Mouse (Mus musculus): ENCODE measurements around the gene Cxcl9.
A peak's percentile ranks its signal among the peaks of the same experiment; 100 is the strongest.

The Cxcl9 gene

DNA sequence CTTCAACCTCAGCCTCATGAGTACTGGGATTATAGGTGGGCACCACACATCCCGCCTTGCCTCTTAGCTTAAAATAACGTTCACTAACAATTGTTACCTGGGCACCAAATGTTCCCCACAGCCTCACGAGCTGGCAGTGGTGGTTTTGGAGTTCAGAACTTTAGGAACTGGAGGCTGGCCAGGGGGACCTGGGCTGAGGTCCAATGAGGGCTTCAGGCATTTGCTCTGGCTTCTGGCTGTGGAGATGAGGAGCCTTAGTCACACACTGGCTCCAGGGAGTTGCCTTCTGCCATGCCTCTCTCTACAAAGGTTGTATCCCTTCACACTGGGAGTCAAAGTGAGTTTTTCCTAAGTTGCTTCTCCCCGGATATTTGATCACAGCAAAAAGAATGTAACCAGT is 45.3 kb downstream of the Cxcl9 start:
- DNase-seq (ENCODE audit: inconsistent ontology term) = peak; percentile 82

DNA sequence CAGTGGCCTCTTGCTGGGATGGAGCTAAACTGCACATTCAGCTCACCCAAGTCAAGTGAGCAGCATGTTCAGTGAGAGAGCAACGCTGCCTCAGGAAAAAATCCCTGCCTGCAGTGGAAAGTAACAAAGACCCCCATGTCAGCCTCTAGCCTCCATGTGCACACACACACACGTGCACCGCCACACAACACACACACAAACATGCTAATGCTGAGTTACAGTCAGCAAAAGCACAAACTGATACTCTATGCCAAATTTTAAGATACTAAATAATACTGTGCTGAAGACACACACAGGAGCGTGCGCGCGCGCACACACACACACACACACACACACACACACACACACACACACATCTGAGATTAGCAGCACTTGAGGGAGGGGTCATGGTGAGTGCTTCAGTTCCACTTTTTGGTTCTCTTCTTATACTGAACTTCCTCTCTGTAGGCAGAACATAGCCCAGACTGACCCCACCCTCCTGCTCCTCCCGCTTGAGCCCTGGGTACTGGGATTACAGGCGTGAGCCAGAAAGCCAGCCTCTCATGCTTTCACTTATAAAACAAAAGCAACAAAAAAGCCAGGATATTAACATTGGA is 48.8 kb downstream of the Cxcl9 start:
- DNase-seq (ENCODE audit: inconsistent ontology term) = no peak

DNA sequence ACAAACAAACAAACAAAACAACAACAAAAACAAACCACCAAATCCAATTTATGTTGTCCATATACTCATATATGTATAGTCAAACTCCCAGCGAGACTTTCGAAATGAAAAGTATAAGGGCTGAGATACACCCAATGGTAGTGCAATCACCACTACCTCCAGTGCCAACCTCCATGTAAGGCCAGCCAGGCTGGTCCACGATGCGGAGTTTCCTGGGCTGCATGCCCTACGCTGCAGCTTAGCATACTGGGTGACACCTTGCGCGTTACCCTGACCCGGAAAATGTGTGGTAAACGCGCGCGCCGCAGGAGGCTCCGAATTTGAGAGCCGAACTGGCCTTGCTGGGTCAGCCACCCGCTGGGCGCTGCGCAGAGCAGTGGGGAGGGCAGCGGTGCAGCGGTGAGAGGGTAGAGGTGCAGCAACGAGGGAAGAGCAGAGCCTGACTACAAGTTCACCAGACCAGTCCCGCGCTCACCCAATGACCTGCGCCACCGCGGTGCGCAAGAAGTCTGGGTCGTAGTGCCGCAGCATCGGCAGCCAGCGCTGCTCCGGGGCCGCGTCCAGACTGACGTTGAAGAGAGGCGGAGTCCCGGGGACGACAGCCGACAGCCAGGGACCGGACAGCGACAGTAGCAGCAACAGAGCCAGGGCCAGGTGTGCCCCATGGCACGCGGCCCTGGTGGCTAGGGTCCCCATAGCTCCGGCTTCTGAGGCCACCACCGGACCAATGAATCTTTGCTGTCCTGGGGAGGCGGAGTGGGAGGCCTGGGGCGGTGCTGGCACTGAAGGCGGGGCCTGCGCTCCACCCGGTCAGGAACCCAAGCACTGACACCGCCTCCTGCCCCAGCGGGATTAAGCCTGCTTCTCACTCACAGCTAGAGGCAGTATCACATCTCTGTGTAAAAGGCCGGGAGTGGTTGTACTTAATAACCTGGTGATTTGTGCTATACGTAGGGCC is 50.2 kb downstream of the Cxcl9 start, which contains the start of gene Naaa:
Naaa (minus strand) TSS at position 734 of the 958 bp plus-strand sequence.
- DNase-seq (ENCODE audit: inconsistent ontology term) = peak; percentile 93
